In the genomic region with DNA sequence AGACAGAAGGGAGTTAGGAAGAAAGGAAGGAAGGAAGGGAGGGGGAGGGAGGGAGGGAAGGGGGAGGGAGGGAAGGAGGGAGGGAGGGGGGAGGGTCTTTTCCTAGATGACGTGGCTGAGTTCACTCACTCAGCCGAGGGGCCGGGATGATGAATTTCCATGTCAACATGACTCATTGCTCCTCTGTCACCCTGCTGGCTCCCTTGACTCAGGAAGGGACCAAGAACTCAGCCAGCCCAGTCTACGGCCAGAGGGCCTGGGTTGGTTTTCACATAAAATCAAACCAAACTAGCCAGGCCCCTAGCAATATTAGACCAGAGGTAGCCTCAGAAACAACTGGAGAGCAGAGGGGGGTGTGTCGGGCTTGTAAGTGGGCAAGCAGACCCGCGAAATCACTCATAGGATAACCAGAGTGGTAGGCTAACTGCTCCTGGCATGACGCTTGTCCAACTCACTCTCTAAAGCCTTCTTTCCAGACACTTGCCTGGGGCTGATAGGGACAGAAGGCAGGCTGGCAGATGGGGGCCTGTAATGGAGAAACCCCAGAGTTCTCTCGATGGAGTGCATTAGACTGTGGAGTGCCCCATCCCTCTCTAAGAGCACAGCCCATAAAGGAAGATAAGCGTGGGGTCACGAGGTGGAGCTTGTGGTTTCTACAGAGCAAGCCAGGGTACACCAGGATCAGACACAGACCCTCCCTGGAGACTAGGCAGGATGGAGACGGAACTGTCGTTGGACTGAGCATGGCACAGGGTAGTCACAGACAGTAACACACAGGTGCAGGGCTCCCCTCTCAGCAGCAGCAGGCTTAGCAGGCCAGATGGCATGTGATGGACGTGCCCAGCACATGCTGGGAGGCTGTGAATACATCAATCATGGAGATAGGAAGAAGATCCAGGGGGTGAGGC, we compare ENCODE assay signal across 10 mouse cellular contexts. TPM values are rescaled to one million over a fixed set of nuclear protein-coding genes. Genes with fewer than 3 reads are reported as not detected.
A peak's percentile ranks its signal among the peaks of the same experiment; 100 is the strongest.
DNase-seq lines count a peak whose midpoint lies in the region; ATAC-seq and TF ChIP-seq lines count a peak whose summit lies in the region.
"Had no signal": no experiment of that assay in that cellular context is flagged by ENCODE, and none has a peak within 500 bp of the region (broad histone marks: within the 10 kb centered on the region; RNA-seq: fewer than 3 reads in every experiment).

No protein-coding gene starts in this region.

- peak; percentile 36; the same call in 1 of the 2 replicates for ATAC-seq in heart, embryonic 11.5 days (replicated peaks; ENCODE audit: insufficient number of reproducible peaks, low FRiP score, low TSS enrichment)
- no peak for ATAC-seq in limb, embryonic 12.5 days (ENCODE audit: insufficient number of reproducible peaks, insufficient read depth, low FRiP score, low TSS enrichment, low read depth)

- dilution Hi-C loops in CH12.LX (cut with MboI; ENCODE audit: extremely low pct_ligation_motif_present, extremely low pct_unique_long_range_greater_than_20kb, low sequenced_read_pairs) = no loop called here

- H3K9me3 ChIP-seq in heart, embryonic 11.5 days (replicated peaks; ENCODE audit: control insufficient read depth, low read length) = no peaks in the 10 kb centered on the region
- no peaks in the 10 kb centered on the region for H3K9me3 ChIP-seq in CH12.LX (replicated peaks; ENCODE audit: low read length)
- H3K9me3 ChIP-seq in limb, embryonic 12.5 days = no peaks in the 10 kb centered on the region

- TF ChIP-seq POLR2A in CH12.LX (IDR thresholded peaks at IDR 0.05; ENCODE audit: low read depth, low read length) = no peak
- no peak for TF ChIP-seq POLR2A in embryonic fibroblast, embryonic 13.5 days (IDR thresholded peaks at IDR 0.05; ENCODE audit: low read depth, low read length)
- no peak for TF ChIP-seq POLR2A in lung, adult 2 months (IDR thresholded peaks at IDR 0.05; ENCODE audit: borderline replicate concordance, extremely low read depth, low read depth, low read length)

- no peaks in the 10 kb centered on the region; the same call in 1 of the 2 replicates for H3K36me3 ChIP-seq in heart, embryonic 11.5 days (ENCODE audit: control insufficient read depth, insufficient read depth, low read length)
- peaks cover 0 to 25% of the 10 kb centered on the region in 2 experiments for H3K36me3 ChIP-seq in CH12.LX (replicated peaks in 1 of 2; ENCODE audit: control insufficient read depth in 1 of 2, insufficient read depth in 1 of 2, low read length in 1 of 2)
- H3K36me3 ChIP-seq in limb, embryonic 12.5 days = no peaks in the 10 kb centered on the region
- H3K36me3 ChIP-seq: G1E had no signal

- 0 out of 2 replicates have a peak overlapping the region, but pooled peaks have one; percentile 5 for H3K9ac ChIP-seq in heart, embryonic 11.5 days (ENCODE audit: low read depth, low read length)
- H3K9ac ChIP-seq in CH12.LX (ENCODE audit: insufficient read depth, low read depth) = no peak overlapping the region
- H3K9ac ChIP-seq in limb, embryonic 12.5 days (replicated peaks) = no peak overlapping the region

- no peak overlapping the region; the same call in 1 of the 2 replicates for H3K4me2 ChIP-seq in heart, embryonic 11.5 days
- H3K4me2 ChIP-seq in CH12.LX (ENCODE audit: insufficient read depth, low read depth, poor library complexity, severe bottlenecking) = no peak overlapping the region
- peak overlapping the region; percentile 23; the same call in 1 of the 2 replicates for H3K4me2 ChIP-seq in limb, embryonic 12.5 days

- no peak for DNase-seq in heart, postnatal 25 days (ENCODE audit: low spot score)
- peak; percentile 34 for DNase-seq in CH12.LX (ENCODE audit: extremely low read depth)
- no peak for DNase-seq in lung, adult 2 months
- no peak for DNase-seq in left cerebral cortex, postnatal 25 days (ENCODE audit: low spot score in 2 of 2)
- no peak for DNase-seq in layer of hippocampus, adult 2 months (ENCODE audit: low spot score in 2 of 2)
- DNase-seq: thymus, postnatal 36 days had no signal

- H3K27ac ChIP-seq in heart, embryonic 11.5 days (ENCODE audit: low read depth, low read length) = peak overlapping the region; percentile 64
- H3K27ac ChIP-seq in CH12.LX (ENCODE audit: insufficient read depth, low read depth) = no peak overlapping the region
- H3K27ac ChIP-seq in embryonic fibroblast, embryonic 13.5 days (ENCODE audit: insufficient read depth, low read length) = peak overlapping the region; percentile 76
- H3K27ac ChIP-seq in limb, embryonic 12.5 days = no peak overlapping the region
- H3K27ac ChIP-seq in layer of hippocampus, adult 2 months = no peak overlapping the region

- H3K79me2 ChIP-seq in CH12.LX (replicated peaks; ENCODE audit: control insufficient read depth, extremely low read depth, insufficient read depth, poor library complexity, severe bottlenecking) = no peaks in the 10 kb centered on the region

- no peak for TF ChIP-seq EP300 in CH12.LX (IDR thresholded peaks at IDR 0.05; ENCODE audit: low read length)

- H3K27me3 ChIP-seq in heart, embryonic 11.5 days (ENCODE audit: control insufficient read depth, insufficient read depth, low read length) = peaks cover 6% of the 10 kb centered on the region; the same call in 1 of the 2 replicates
- no peaks in the 10 kb centered on the region for H3K27me3 ChIP-seq in CH12.LX (replicated peaks)
- H3K27me3 ChIP-seq in limb, embryonic 12.5 days = peaks cover 12% of the 10 kb centered on the region

- intact Hi-C loops in heart, postnatal 25 days (cut with DNase I) = no loop called here
- intact Hi-C loops in left cerebral cortex, postnatal 25 days (cut with DNase I) = no loop called here

- peaks cover 26% of the 10 kb centered on the region for H3K4me1 ChIP-seq in heart, embryonic 11.5 days (ENCODE audit: control insufficient read depth, insufficient read depth, low read length)
- peaks cover 4 to 68% of the 10 kb centered on the region in 2 experiments; a peak in 3 of 4 replicates for H3K4me1 ChIP-seq in CH12.LX (ENCODE audit: control insufficient read depth in 1 of 2, insufficient read depth in 2 of 2)
- H3K4me1 ChIP-seq in embryonic fibroblast, embryonic 13.5 days (ENCODE audit: control insufficient read depth, insufficient read depth, low read length) = peaks cover 12% of the 10 kb centered on the region; the same call in 1 of the 2 replicates
- H3K4me1 ChIP-seq in limb, embryonic 12.5 days (replicated peaks) = peaks cover 31% of the 10 kb centered on the region
- no peaks in the 10 kb centered on the region for H3K4me1 ChIP-seq in lung, adult 2 months (ENCODE audit: control insufficient read depth, insufficient read depth, low read length)

- no peak overlapping the region for H3K4me3 ChIP-seq in heart, embryonic 11.5 days (ENCODE audit: low read depth, low read length)
- no peak overlapping the region for H3K4me3 ChIP-seq in CH12.LX (replicated peaks in 1 of 3; ENCODE audit: low read depth in 2 of 3, low read length in 2 of 3, poor library complexity in 1 of 3)
- no peak overlapping the region for H3K4me3 ChIP-seq in embryonic fibroblast, embryonic 13.5 days (ENCODE audit: insufficient read depth, low read length)
- no peak overlapping the region for H3K4me3 ChIP-seq in limb, embryonic 12.5 days (replicated peaks)
- H3K4me3 ChIP-seq in lung, adult 2 months (replicated peaks; ENCODE audit: extremely low read depth, low read depth, low read length) = no peak overlapping the region
- no peak overlapping the region for H3K4me3 ChIP-seq in layer of hippocampus, adult 2 months

- no peak for TF ChIP-seq RAD21 in CH12.LX (IDR thresholded peaks at IDR 0.05; ENCODE audit: low read depth, low read length)

- 27% methylated on average over 14 of the region's 14 CpGs for WGBS in heart, embryonic 11.5 days (ENCODE audit: insufficient replicate concordance)
- WGBS in limb, embryonic 12.5 days = 51% methylated on average over 14 of the region's 14 CpGs
- WGBS in lung, adult 2 months = 52% methylated on average over 14 of the region's 14 CpGs

- in situ Hi-C loops in CH12.LX (cut with MboI; ENCODE audit: low pct_ligation_motif_present, low pct_unique_long_range_greater_than_20kb, low sequenced_read_pairs) = no loop called here

- TF ChIP-seq CTCF in CH12.LX (conservative IDR thresholded peaks at IDR 0.05 in 1 of 2, IDR thresholded peaks at IDR 0.05 in 1 of 2; ENCODE audit: low read depth in 2 of 2, low read length in 2 of 2) = no peak
- no peak for TF ChIP-seq CTCF in embryonic fibroblast, embryonic 13.5 days (IDR thresholded peaks at IDR 0.05; ENCODE audit: borderline replicate concordance, insufficient read depth, low read length)
- no peak for TF ChIP-seq CTCF in lung, adult 2 months (IDR thresholded peaks at IDR 0.05; ENCODE audit: insufficient read depth, low read length)
- TF ChIP-seq CTCF in layer of hippocampus, adult 2 months (conservative IDR thresholded peaks at IDR 0.05) = no peak

TF ChIP-seq in CH12.LX, 34 proteins besides CTCF, POLR2A, EP300 and RAD21:
- TF ChIP-seq ELF1 (IDR thresholded peaks at IDR 0.05; ENCODE audit: low read depth, low read length) (no peak), SIN3A (IDR thresholded peaks at IDR 0.05; ENCODE audit: low read length) (no peak), SMC3 (IDR thresholded peaks at IDR 0.05; ENCODE audit: low read depth, low read length) (no peak), TBP (conservative IDR thresholded peaks at IDR 0.05; ENCODE audit: low read depth, low read length) (no peak), ETS1 (conservative IDR thresholded peaks at IDR 0.05; ENCODE audit: low read depth, low read length) (no peak), JUND (conservative IDR thresholded peaks at IDR 0.05; ENCODE audit: low read depth, low read length) (no peak), IRF4 (IDR thresholded peaks at IDR 0.05; ENCODE audit: low read depth, low read length) (no peak), USF2 (conservative IDR thresholded peaks at IDR 0.05; ENCODE audit: low read depth, low read length) (no peak), BHLHE40 (IDR thresholded peaks at IDR 0.05; ENCODE audit: low read depth, low read length) (peak; percentile 28; the same call in 1 of the 2 replicates)

RNA-seq across cellular contexts. Expression of a gene that starts 43.6 kb away (rescaled TPM):
- 82.4 and 89.2 TPM in 2 replicates for polyA plus RNA-seq in heart, embryonic 11.5 days (2014; fragmentation: Nextera tagmentation; extraction: Ambion mirVana)
- total RNA-seq in heart, postnatal 25 days (2021) = 10 to 100 TPM; 36.8 to 38.4 TPM
- 169 and 207 TPM in 2 replicates for total RNA-seq in CH12.LX (2012; rRNA removed)
- total RNA-seq in CH12.LX (2014; rRNA removed) = 280 and 301 TPM in 2 replicates
- 328 and 338 TPM in 2 replicates for polyA plus RNA-seq in CH12.LX (2012; ENCODE audit: insufficient read length, low read depth)
- polyA plus RNA-seq in embryonic fibroblast, embryonic 13.5 days (2011; ENCODE audit: insufficient read length, low read depth, missing spikeins) = 159 and 181 TPM in 2 replicates
- 84.0 and 91.3 TPM in 2 replicates for polyA plus RNA-seq in limb, embryonic 12.5 days (2016; fragmentation: Nextera tagmentation; extraction: Ambion mirVana)
- polyA plus RNA-seq in lung, adult 2 months (2012; rRNA removed) = 6.2 and 12.3 TPM in 2 replicates
- 10 to 100 TPM; 44.3 to 45.0 TPM for total RNA-seq in left cerebral cortex, postnatal 25 days (2021)
- 10 to 100 TPM; 45.6 to 53.6 TPM for total RNA-seq in layer of hippocampus, adult 2 months (2021)

Comparison
In these comparisons a context has a peak if more than half of its experiments do, and no peak if none do; other contexts are left out.
1. H3K27ac ChIP-seq: peak in heart, embryonic 11.5 days (single experiment) and embryonic fibroblast, embryonic 13.5 days (single experiment); none in CH12.LX (single experiment), limb, embryonic 12.5 days (single experiment) and layer of hippocampus, adult 2 months (single experiment).